Mouse (Mus musculus) cerebellum, adult 2 months (tissue): Measurements from ENCODE around the gene Dap3.

ENCODE experiments used
- CTCF ChIP-seq: fragments of 200-500 bp; IDR thresholded peaks from 2 replicates; pipeline ENCODE4 v1.5.1; 2011; ENCODE audit warnings: low read depth, mild to moderate bottlenecking, control low read depth, low read length, moderate library complexity, borderline replicate concordance; ENCODE audit not compliant: insufficient read depth
- POLR2A ChIP-seq: fragments of 200-500 bp; IDR thresholded peaks from 2 replicates; pipeline ENCODE4 v1.6.1; 2011; ENCODE audit warnings: low read length, control low read depth, borderline replicate concordance; ENCODE audit not compliant: insufficient read depth

- TF ChIP-seq CTCF: no peak
- TF ChIP-seq POLR2A: no peak
These were observed 25.3 kb downstream of the Dap3 start for GRCm38 (mm10) chr3:88925651-88926050.
